Mouse (Mus musculus): ENCODE data around the gene Fsd2.

DNA sequence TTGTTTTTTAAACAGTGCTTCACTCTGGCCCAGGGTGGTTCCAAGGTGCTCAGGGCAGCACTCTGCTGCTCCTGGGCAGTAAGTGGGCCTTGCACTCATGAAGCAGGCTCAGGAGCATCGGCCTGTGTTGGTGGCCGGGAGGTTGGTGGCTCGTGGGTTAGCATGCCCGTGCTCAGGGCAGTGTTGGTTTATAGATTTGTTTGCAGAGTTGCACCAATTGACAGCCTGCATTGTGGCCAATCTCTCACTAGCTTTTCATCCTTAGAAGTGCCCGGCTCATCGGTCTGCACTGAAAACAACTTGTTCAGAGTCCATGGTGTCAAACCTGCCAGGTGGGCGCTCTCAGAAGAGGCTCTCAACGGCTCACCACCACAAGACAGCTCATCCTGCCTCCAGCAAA is 26.6 kb upstream of the Fsd2 start:
- TF ChIP-seq POLR2A (IDR thresholded peaks at IDR 0.05; ENCODE audit: low read depth, low read length) (no peak), HCFC1 (IDR thresholded peaks at IDR 0.05; ENCODE audit: low read depth, low read length) (no peak), MEF2A (IDR thresholded peaks at IDR 0.05; ENCODE audit: borderline replicate concordance, low read depth, low read length) (no peak), CTCF (conservative IDR thresholded peaks at IDR 0.05 in 1 of 2, IDR thresholded peaks at IDR 0.05 in 1 of 2; ENCODE audit: low read depth in 2 of 2, low read length in 2 of 2) (no peak), EP300 (IDR thresholded peaks at IDR 0.05; ENCODE audit: low read length) (no peak), ZC3H11A (IDR thresholded peaks at IDR 0.05; ENCODE audit: low read depth, low read length) (no peak), CHD2 (IDR thresholded peaks at IDR 0.05; ENCODE audit: low read length) (no peak), RCOR1 (conservative IDR thresholded peaks at IDR 0.05; ENCODE audit: low read depth, low read length) (no peak), GABPA (IDR thresholded peaks at IDR 0.05; ENCODE audit: insufficient replicate concordance, low read depth, low read length) (no peak), TCF12 (IDR thresholded peaks at IDR 0.05; ENCODE audit: low read depth, low read length) (no peak), USF2 (conservative IDR thresholded peaks at IDR 0.05; ENCODE audit: low read depth, low read length) (no peak), USF1 (IDR thresholded peaks at IDR 0.05; ENCODE audit: low read depth, low read length) (no peak)

All from CH12.LX (cell line).